In the genomic region with DNA sequence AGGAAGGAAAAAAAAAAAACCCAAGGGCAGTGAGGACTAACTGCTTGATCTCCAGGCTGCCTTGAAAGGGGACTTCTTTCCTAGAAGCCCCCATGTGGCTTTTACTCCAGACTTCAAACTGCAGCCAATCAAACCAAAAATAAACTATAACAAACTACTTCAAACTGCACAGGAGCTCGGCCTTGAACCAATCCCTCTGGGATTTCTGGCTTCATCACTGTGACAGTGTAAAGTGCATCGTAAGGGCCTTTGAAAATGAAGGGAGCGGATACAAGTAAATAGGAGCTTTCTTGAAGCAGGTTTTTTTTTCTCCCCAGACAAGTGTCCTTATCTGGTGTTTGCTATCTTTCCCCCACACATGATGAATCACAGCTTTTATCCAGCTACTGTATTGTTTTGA, we compare ENCODE assay signal across 28 mouse cellular contexts. TPM values are rescaled to one million over a fixed set of nuclear protein-coding genes. Genes with fewer than 3 reads are reported as not detected.
"Had no signal": no experiment of that assay in that cellular context is flagged by ENCODE, and none has a peak within 500 bp of the region (broad histone marks: within the 10 kb centered on the region; RNA-seq: fewer than 3 reads in every experiment).

No protein-coding gene starts in this region.

- H3K36me3 ChIP-seq: heart, embryonic 13.5 days; heart, embryonic 15.5 days; hindbrain, embryonic 13.5 days; hindbrain, embryonic 15.5 days; kidney, embryonic 15.5 days; limb, embryonic 13.5 days; limb, embryonic 15.5 days had no signal

- H3K27me3 ChIP-seq: heart, embryonic 13.5 days; heart, embryonic 15.5 days; hindbrain, embryonic 13.5 days; hindbrain, embryonic 15.5 days; kidney, embryonic 15.5 days; limb, embryonic 13.5 days; limb, embryonic 15.5 days had no signal

- H3K4me3 ChIP-seq: heart, adult 2 months; heart, embryonic 13.5 days; heart, embryonic 15.5 days; hindbrain, embryonic 13.5 days; hindbrain, embryonic 15.5 days; kidney, embryonic 15.5 days; limb, embryonic 13.5 days; limb, embryonic 15.5 days had no signal

- H3K4me1 ChIP-seq: heart, embryonic 13.5 days; heart, embryonic 15.5 days; hindbrain, embryonic 15.5 days; kidney, embryonic 15.5 days; limb, embryonic 13.5 days; limb, embryonic 15.5 days had no signal

- H3K9me3 ChIP-seq: heart, embryonic 13.5 days; heart, embryonic 15.5 days; hindbrain, embryonic 13.5 days; hindbrain, embryonic 15.5 days; kidney, embryonic 15.5 days; limb, embryonic 13.5 days; limb, embryonic 15.5 days had no signal

- ATAC-seq: hindbrain, postnatal 0 days; intestine, embryonic 16.5 days had no signal

- DNase-seq: gastrocnemius, postnatal 14 days; gastrocnemius, postnatal 36 days; heart, adult 11 months; heart, adult 2 months; heart, postnatal 14 days; heart, postnatal 36 days; kidney, adult 11 months; kidney, adult 2 months; kidney, adult 9 months; kidney, postnatal 14 days; kidney, postnatal 36 days; layer of hippocampus, adult 9-11 months; layer of hippocampus, postnatal 36 days; left cerebral cortex, postnatal 4 days had no signal

- H3K4me2 ChIP-seq: heart, embryonic 11.5 days; heart, embryonic 13.5 days; heart, embryonic 15.5 days; hindbrain, embryonic 13.5 days; hindbrain, embryonic 15.5 days; kidney, embryonic 15.5 days; limb, embryonic 13.5 days; limb, embryonic 15.5 days had no signal

- H3K27ac ChIP-seq: heart, adult 2 months; heart, embryonic 13.5 days; heart, embryonic 15.5 days; hindbrain, embryonic 13.5 days; hindbrain, embryonic 15.5 days; hindbrain, postnatal 0 days; kidney, embryonic 15.5 days; kidney, postnatal 0 days; limb, embryonic 13.5 days; limb, embryonic 15.5 days had no signal

- H3K9ac ChIP-seq: heart, embryonic 13.5 days; heart, embryonic 15.5 days; hindbrain, embryonic 13.5 days; hindbrain, embryonic 15.5 days; kidney, embryonic 15.5 days; limb, embryonic 13.5 days; limb, embryonic 15.5 days had no signal

RNA-seq across cellular contexts. Expression of a gene that starts 22.0 kb away (rescaled TPM):
- total RNA-seq: gastrocnemius, adult 18-20 months; gastrocnemius, adult 8-10 months; gastrocnemius, postnatal 36 days; heart, adult 2 months; heart, postnatal 14 days; heart, postnatal 36 days; hematopoietic stem cell, adult 5-6 weeks had no signal
